Mouse (Mus musculus): ENCODE results near the gene Rnf5. TPM values are rescaled to one million over a fixed set of nuclear protein-coding genes. Genes with fewer than 3 reads are reported as not detected.

Rnf5 gene
- 117 and 119 TPM in 2 replicates for polyA plus RNA-seq (2015; fragmentation: Nextera tagmentation; extraction: Ambion mirVana)

GRCm38 (mm10) chr17:34603375-34604060, at the start of gene Rnf5:
Gene Rnf5, minus strand, starts transcription at chr17:34603690.
- H3K4me2 ChIP-seq (replicated peaks), result peak within 1 kb of the TSS; percentile 86
- H3K4me3 ChIP-seq (replicated peaks), result peak within 1 kb of the TSS; percentile 79
- H3K36me3 ChIP-seq, result peaks cover 20% of the 10 kb centered on the region
- peak within 1 kb of the TSS; percentile 66 for H3K9ac ChIP-seq
- peak within 1 kb of the TSS; percentile 88 for H3K27ac ChIP-seq (replicated peaks)
- WGBS, result 0% methylated on average over 30 of the region's 30 CpGs
- no peaks in the 10 kb centered on the region for H3K9me3 ChIP-seq (replicated peaks)
- no peaks in the 10 kb centered on the region for H3K27me3 ChIP-seq
- H3K4me1 ChIP-seq, result peaks cover 48% of the 10 kb centered on the region
- peak; percentile 96 for ATAC-seq (ENCODE audit: insufficient number of reproducible peaks, low FRiP score, low TSS enrichment, low read depth)

GRCm38 (mm10) chr17:34652985-34653384, 49.5 kb upstream of the Rnf5 start:
- Histone ChIP-seq H3K4me1 (peaks cover 27% of the 10 kb centered on the region), H3K9ac (no peak overlapping the region), H3K4me3 (replicated peaks) (no peak overlapping the region), H3K9me3 (replicated peaks) (no peaks in the 10 kb centered on the region), H3K27me3 (no peaks in the 10 kb centered on the region), H3K27ac (replicated peaks) (no peak overlapping the region), H3K36me3 (peaks cover 61% of the 10 kb centered on the region), H3K4me2 (replicated peaks) (no peak overlapping the region)
- ATAC-seq (ENCODE audit: insufficient number of reproducible peaks, low FRiP score, low TSS enrichment, low read depth), result no peak
- 91% methylated on average over 8 of the region's 8 CpGs for WGBS

- peaks cover 31% of the 10 kb centered on the region for H3K4me1 ChIP-seq
- H3K9ac ChIP-seq, result no peak overlapping the region
- no peak overlapping the region for H3K27ac ChIP-seq (replicated peaks)
- H3K4me2 ChIP-seq (replicated peaks), result no peak overlapping the region
- H3K9me3 ChIP-seq (replicated peaks), result no peaks in the 10 kb centered on the region
- no peak for ATAC-seq (ENCODE audit: insufficient number of reproducible peaks, low FRiP score, low TSS enrichment, low read depth)
- H3K4me3 ChIP-seq (replicated peaks), result no peak overlapping the region
- peaks cover 61% of the 10 kb centered on the region for H3K36me3 ChIP-seq
- 87% methylated on average over 10 of the region's 10 CpGs for WGBS
- no peaks in the 10 kb centered on the region for H3K27me3 ChIP-seq
Observed at GRCm38 (mm10) chr17:34652546-34652945, 49.1 kb upstream of the Rnf5 start.

- Histone ChIP-seq H3K4me2 (replicated peaks) (no peak overlapping the region), H3K4me1 (peaks cover 30% of the 10 kb centered on the region), H3K9ac (no peak overlapping the region), H3K9me3 (replicated peaks) (no peaks in the 10 kb centered on the region), H3K36me3 (peaks cover 61% of the 10 kb centered on the region), H3K27ac (replicated peaks) (no peak overlapping the region), H3K4me3 (replicated peaks) (no peak overlapping the region), H3K27me3 (no peaks in the 10 kb centered on the region)
- 52% methylated on average over 19 of the region's 19 CpGs for WGBS
- ATAC-seq (ENCODE audit: insufficient number of reproducible peaks, low FRiP score, low TSS enrichment, low read depth), result no peak
Observed at GRCm38 (mm10) chr17:34651507-34652221, 48.2 kb upstream of the Rnf5 start.

- no peak overlapping the region for H3K9ac ChIP-seq
- no peaks in the 10 kb centered on the region for H3K9me3 ChIP-seq (replicated peaks)
- no peak overlapping the region for H3K27ac ChIP-seq (replicated peaks)
- 89% methylated on average over 14 of the region's 14 CpGs for WGBS
- peaks cover 30% of the 10 kb centered on the region for H3K4me1 ChIP-seq
- H3K4me3 ChIP-seq (replicated peaks), result no peak overlapping the region
- H3K4me2 ChIP-seq (replicated peaks), result no peak overlapping the region
- no peaks in the 10 kb centered on the region for H3K27me3 ChIP-seq
- ATAC-seq (ENCODE audit: insufficient number of reproducible peaks, low FRiP score, low TSS enrichment, low read depth), result no peak
- peaks cover 63% of the 10 kb centered on the region for H3K36me3 ChIP-seq
Observed at GRCm38 (mm10) chr17:34650781-34651180, 47.3 kb upstream of the Rnf5 start.

GRCm38 (mm10) chr17:34649106-34649864, 45.8 kb upstream of the Rnf5 start:
- 85% methylated on average over 18 of the region's 18 CpGs for WGBS
- no peaks in the 10 kb centered on the region for H3K27me3 ChIP-seq
- no peak overlapping the region for H3K9ac ChIP-seq
- no peaks in the 10 kb centered on the region for H3K9me3 ChIP-seq (replicated peaks)
- H3K27ac ChIP-seq (replicated peaks), result no peak overlapping the region
- no peak overlapping the region for H3K4me2 ChIP-seq (replicated peaks)
- peaks cover 31% of the 10 kb centered on the region for H3K4me1 ChIP-seq
- ATAC-seq (ENCODE audit: insufficient number of reproducible peaks, low FRiP score, low TSS enrichment, low read depth), result no peak
- H3K36me3 ChIP-seq, result peaks cover 54% of the 10 kb centered on the region
- H3K4me3 ChIP-seq (replicated peaks), result no peak overlapping the region

- ATAC-seq (ENCODE audit: insufficient number of reproducible peaks, low FRiP score, low TSS enrichment, low read depth), result no peak
- Histone ChIP-seq H3K4me1 (peaks cover 33% of the 10 kb centered on the region), H3K9ac (no peak overlapping the region), H3K36me3 (peaks cover 48% of the 10 kb centered on the region), H3K27me3 (no peaks in the 10 kb centered on the region), H3K27ac (replicated peaks) (no peak overlapping the region), H3K9me3 (replicated peaks) (no peaks in the 10 kb centered on the region), H3K4me2 (replicated peaks) (peak overlapping the region; percentile 84), H3K4me3 (replicated peaks) (peak overlapping the region; percentile 99)
- WGBS, result 74% methylated on average over 16 of the region's 16 CpGs
Observed at GRCm38 (mm10) chr17:34648141-34648890, 44.8 kb upstream of the Rnf5 start.

- Histone ChIP-seq H3K36me3 (peaks cover 37% of the 10 kb centered on the region), H3K4me3 (replicated peaks) (peak within 1 kb of the TSS; percentile 99), H3K4me2 (replicated peaks) (peak within 1 kb of the TSS; percentile 84), H3K9me3 (replicated peaks) (no peaks in the 10 kb centered on the region), H3K27ac (replicated peaks) (peak within 1 kb of the TSS; percentile 60), H3K4me1 (peaks cover 33% of the 10 kb centered on the region), H3K9ac (peak within 1 kb of the TSS; percentile 95), H3K27me3 (no peaks in the 10 kb centered on the region)
- WGBS, result under 1% methylated on average over 66 of the region's 66 CpGs
- ATAC-seq (ENCODE audit: insufficient number of reproducible peaks, low FRiP score, low TSS enrichment, low read depth), result peak; percentile 96
Observed at GRCm38 (mm10) chr17:34646906-34647787, 43.7 kb upstream of the Rnf5 start, which contains the start of gene Atf6b. Gene Atf6b, plus strand, starts transcription at chr17:34647146.

GRCm38 (mm10) chr17:34645831-34646511, 42.5 kb upstream of the Rnf5 start:
- peak overlapping the region; percentile 84 for H3K4me2 ChIP-seq (replicated peaks)
- H3K4me1 ChIP-seq, result peaks cover 42% of the 10 kb centered on the region
- ATAC-seq (ENCODE audit: insufficient number of reproducible peaks, low FRiP score, low TSS enrichment, low read depth), result no peak
- WGBS, result 89% methylated on average over 30 of the region's 30 CpGs
- H3K36me3 ChIP-seq, result peaks cover 25% of the 10 kb centered on the region
- no peaks in the 10 kb centered on the region for H3K9me3 ChIP-seq (replicated peaks)
- H3K27ac ChIP-seq (replicated peaks), result 0 out of 2 replicates have a peak overlapping the region, but pooled peaks have one; percentile 44
- H3K9ac ChIP-seq, result no peak overlapping the region
- H3K4me3 ChIP-seq (replicated peaks), result peak overlapping the region; percentile 99
- no peaks in the 10 kb centered on the region for H3K27me3 ChIP-seq

Data from embryonic facial prominence, embryonic 15.5 days (tissue).